Mouse (Mus musculus) liver (tissue): ENCODE results near the gene Adam8.

Experiments
- DNase-seq: peaks from one replicate; pipeline ENCODE4 v3.0.0-alpha.2; 2020; ENCODE audit warnings: mixed read lengths

The Adam8 gene

DNA sequence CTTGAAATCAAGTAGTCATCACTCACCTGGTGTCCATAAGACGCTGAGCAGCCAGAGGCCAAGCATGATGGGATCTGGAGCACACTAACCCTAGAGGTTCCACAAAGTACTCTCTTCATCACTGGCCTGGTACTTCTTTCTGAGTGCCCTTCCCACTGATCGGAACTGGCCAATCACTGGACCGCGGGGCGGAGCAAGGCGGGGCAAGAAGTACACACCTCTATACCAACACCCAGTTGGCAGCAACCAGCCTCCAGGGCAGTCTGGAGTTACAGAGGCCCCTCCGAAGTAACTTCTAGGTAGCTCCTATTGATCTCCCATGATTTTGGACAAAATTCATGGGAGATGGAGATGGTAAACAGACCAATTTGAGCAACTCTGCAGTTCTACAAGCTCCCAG lies at the start of gene Adam8:
Gene Adam8 (minus strand): TSS at position 157 of the 400 bp plus-strand sequence.
- DNase-seq: peak; percentile 60

DNA sequence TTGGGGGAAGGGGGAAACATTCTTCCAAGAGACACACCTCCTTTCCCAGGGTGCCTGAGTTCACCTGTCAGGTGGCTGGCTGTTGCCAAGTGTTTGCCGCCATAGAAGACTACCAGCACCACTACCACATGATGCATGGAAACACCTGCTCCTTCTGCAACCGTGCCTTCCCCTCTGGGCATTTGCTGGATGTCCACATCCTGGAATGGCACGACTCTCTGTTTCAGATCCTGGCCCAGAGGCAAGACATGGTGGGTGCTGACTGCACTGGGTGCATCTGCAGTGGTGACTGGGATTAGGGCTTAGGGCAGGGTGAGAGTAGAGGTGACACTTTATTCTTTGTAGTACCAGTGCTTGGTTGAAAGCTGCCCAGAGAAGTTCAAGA lies 44.8 kb upstream of the Adam8 start:
- no peak for DNase-seq

DNA sequence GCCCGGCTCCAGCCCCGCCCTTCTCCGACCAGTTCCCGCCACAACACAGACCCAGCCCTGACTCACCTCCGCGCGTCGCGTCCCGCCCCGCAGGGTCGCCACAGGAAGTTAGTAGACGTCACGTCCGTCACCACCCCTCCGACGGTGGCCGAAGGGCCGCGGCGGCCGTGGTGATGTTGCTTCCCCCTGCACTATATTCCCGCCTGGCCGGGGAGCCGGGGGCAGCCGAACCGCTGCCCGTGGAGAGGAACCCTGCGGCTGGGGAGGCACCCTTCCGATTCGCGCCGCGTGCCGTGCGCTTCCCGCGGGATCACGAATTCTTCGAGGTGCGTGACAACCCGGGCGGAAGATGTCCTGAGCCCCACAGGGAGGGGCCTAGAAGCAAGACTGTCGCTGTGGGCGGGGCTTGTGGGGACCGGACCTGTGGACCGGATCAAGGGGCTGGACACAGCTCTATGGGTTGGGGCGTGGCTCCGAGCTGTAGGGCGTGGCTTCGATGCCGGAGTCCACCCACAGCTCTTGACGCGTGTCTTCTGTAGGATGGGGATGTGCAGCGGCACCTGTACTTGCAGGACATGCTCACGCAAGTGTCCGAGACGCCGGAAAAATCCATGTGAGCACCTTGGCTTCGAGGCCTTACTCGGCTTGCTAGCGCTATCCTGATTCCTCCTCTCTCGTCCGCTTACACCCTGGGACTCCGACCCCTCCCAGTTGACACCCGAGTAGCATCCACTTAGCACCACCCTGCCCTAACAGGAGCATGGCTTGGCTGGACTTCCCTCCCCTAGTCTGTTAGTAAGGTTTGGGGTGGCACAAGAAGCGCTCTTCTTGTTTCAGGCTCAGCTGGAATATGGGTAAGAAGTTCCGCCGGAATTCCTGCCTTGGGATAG lies 44.2 kb upstream of the Adam8 start, which contains the start of the genes Zfp511 and Tubgcp2:
Gene Zfp511 (plus strand): TSS at position 111 of the 890 bp plus-strand sequence.
Gene Tubgcp2 (minus strand): TSS at position 389 of the 890 bp plus-strand sequence.
- DNase-seq: peak; percentile 99

DNA sequence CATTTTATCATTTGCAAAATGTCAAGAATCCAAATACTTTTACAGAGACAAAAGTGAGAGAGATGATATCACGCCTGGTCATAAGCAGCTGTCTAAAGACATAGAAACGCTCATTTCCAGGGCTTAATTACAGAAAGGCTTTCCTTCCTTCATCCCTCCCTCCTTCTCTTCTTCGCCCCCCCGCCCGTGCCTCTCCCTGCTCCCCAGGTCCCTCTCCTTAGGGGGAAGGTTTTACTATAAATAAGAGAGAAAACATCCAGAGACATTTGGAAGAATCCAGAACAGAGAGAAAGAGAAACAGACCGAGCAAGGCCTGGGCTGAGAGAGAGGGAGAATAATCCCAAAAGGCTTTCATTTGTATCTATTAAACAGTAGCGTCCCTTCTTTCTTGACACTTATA lies 43.1 kb upstream of the Adam8 start:
- DNase-seq: no peak

GRCm38 (mm10) chr7:140033386-140033785 lies 41.0 kb upstream of the Adam8 start:
- DNase-seq: no peak

- no peak for DNase-seq
Measured at GRCm38 (mm10) chr7:140032366-140032765, 40.0 kb upstream of the Adam8 start.

DNA sequence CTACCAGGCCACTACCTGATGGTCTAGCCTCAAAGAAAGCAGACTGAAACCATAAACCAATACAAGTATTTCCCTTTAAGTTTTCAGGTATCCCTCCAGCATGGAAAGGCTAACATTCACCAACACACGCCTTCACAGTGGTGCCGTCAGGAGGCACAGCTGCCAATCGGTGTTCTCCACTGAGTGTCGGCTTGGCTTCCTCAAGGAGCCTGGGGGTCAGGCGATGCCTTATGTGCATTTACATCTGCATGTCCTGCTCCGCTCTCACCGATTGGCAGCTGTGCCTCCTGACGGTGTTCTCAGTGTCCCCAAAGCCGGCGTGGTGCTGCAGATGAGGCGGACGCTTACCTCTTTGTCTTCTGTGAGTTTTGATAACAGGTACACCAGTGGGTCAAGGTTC lies 39.4 kb upstream of the Adam8 start:
- no peak for DNase-seq

DNA sequence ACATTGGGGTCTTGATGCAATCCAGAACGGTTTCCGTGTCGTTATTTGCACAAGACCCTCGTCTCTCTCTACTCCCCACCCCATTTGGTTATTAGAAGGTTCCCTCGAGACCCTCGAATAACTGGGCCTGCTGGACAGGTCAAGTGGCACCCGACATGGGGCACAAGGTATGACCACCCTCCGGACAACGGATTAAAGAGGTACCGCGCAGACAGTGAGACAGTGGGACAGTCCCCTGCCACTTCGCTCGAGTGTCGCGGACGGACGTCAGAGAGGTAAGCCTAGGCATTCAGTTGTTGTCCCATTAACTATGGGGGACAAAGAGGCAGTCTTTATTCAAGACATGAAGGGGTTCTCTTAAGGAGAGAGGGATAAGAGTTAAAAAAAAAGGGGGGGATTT lies 19.0 kb upstream of the Adam8 start:
- DNase-seq: no peak

- DNase-seq: no peak
Measured at GRCm38 (mm10) chr7:140007781-140008180, 15.4 kb upstream of the Adam8 start.

DNA sequence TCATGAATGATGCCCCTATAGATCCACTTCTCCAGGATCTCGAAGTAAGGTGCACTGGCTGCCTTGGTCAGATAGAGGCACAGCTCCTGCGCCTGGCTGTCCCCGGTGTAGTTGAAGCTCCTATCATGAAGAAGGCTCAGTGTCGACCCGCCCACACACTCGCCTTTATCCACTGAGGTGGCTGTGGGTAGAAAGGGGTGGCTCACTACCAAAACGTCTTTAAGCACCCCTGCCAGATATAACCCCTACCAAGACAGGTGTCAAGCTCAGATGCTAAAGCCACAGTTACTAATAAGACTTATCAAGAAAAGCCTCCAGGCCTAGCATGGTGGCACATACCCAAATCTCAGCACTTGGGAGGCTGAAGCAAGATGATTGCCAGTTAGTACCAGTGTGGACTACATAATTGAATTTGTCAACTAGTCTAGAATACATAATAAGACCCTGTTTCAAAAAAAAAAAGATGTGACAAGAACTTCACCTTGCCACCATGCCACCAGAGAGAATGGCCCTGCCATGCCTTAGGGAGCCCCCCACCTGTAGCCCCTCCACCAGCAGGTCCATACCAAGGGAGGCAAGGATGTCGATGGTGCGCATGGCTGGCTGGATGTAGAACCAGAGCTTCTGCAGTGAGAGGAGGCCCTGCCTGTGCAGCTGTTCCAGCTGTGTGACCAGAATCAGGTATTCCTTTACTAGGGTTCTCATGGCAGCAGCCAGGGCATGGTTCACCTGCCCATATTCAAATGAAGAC lies 14.7 kb upstream of the Adam8 start:
- DNase-seq: no peak

DNA sequence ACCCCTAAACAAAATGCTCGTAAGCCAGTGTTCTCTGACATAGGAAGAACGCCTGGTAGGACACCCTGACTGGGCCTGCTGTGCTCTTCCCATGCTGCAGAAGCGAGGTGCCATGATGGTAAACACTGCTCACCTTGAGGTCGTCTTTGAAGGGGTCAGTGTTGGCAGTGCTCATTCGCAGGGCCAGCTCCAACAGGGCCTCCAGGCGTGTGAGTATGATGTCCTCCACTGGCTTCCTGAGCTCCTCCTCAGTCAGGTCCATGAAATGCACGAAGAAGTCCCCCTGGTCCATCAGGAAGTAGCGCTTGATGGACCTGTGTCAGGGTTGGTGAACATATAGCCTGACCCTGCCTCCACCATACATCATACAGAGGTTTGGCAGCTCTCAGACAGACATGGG lies 12.3 kb upstream of the Adam8 start:
- DNase-seq: no peak

- no peak for DNase-seq
Measured at GRCm38 (mm10) chr7:140001086-140001740, 8.9 kb upstream of the Adam8 start.

GRCm38 (mm10) chr7:139998691-139999350 lies 6.5 kb upstream of the Adam8 start:
- DNase-seq: no peak

- peak; percentile 60 for DNase-seq
Measured at GRCm38 (mm10) chr7:139994676-139995075, 2.3 kb upstream of the Adam8 start.

GRCm38 (mm10) chr7:139994202-139994601 lies 1.8 kb upstream of the Adam8 start:
- no peak for DNase-seq

GRCm38 (mm10) chr7:139993532-139993931 lies 1.2 kb upstream of the Adam8 start:
- DNase-seq: no peak

- DNase-seq: no peak
Measured at GRCm38 (mm10) chr7:139990864-139991394, 1.4 kb downstream of the Adam8 start.

DNA sequence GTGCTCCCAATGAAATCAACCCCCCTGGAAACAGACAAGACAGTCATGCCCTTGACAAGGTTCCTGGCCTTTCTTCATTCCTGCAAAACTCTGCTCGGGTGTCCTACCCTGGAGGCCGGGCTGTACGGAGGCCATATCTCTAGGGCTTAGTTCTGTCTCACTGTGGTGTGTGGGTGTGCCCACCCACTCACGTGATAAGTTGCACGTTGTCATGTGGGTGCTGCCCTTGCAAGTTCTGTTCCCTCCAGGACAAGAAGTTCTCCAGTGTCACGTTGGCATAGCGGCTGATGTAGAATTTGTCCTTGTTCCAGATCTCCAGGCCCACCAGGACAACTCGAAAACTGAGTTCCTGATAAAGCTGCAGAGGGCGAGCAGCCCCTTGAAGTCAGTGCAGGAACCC lies 4.1 kb downstream of the Adam8 start:
- DNase-seq: no peak

GRCm38 (mm10) chr7:139984505-139984904 lies 7.9 kb downstream of the Adam8 start:
- no peak for DNase-seq

DNA sequence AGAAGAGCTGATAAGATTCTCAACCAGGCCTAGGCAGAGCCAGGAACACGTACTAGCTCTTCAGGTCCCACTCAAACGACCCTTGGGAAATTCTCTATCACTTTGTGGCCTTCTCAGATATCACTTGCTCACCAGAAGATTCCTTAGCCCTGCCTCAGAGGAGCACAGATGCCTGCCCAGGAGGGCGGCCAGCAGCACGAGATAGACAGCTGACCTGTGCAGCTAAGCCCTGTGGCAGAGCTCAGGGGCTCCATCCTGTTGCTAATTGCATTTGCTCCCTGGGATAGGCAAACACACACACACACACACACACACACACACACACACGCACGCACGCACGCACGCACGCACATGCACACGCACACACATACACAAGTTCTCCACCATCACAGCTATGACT lies 10.3 kb downstream of the Adam8 start:
- no peak for DNase-seq

DNA sequence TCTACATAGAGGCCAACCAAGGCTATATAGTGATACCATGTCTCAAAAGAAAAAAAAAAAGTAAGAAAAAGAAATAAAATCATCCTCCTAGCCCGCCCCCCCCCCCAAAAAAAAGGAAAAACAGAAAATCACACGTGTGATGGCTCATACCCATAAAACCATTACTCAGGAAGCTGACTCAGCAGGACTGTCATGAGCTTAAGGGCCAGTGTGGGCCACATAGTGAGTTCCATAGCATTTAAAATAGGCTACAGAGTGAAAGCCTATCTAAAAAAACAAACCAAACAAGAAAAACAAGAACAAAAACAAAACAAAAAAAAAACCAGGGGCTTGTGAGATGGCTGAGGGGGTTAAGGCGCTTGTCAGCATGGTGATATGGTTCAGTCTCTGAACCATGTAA lies 11.6 kb downstream of the Adam8 start:
- DNase-seq: no peak

- no peak for DNase-seq
Measured at GRCm38 (mm10) chr7:139979011-139979719, 13.2 kb downstream of the Adam8 start.
